Mouse (Mus musculus) embryonic facial prominence, embryonic 13.5 days (tissue): ENCODE results near the gene Cdca5. TPM values are rescaled to one million over a fixed set of nuclear protein-coding genes. Genes with fewer than 3 reads are reported as not detected.

ENCODE experiments used
- ATAC-seq: fragments of 200-750 bp; cut with Nextera tagmentation; 2 replicates; pipeline ENCODE4 v1.8.0; 2017; ENCODE audit warnings: low read depth; ENCODE audit not compliant: insufficient number of reproducible peaks, insufficient read depth, low FRiP score, low TSS enrichment
- H3K27ac ChIP-seq: fragments of 300-500 bp; sonication (generic); 2 replicates; pipeline ENCODE4 v1.5.1; 2015; ENCODE audit warnings: moderate library complexity, mild to moderate bottlenecking, inconsistent platforms
- H3K27me3 ChIP-seq: fragments of 300-500 bp; sonication (generic); 2 replicates; pipeline ENCODE4 v1.6.1; 2015; ENCODE audit warnings: mild to moderate bottlenecking, inconsistent platforms
- H3K36me3 ChIP-seq: fragments of 300-500 bp; sonication (generic); 2 replicates; pipeline ENCODE4 v1.6.1; 2015; ENCODE audit warnings: mild to moderate bottlenecking, inconsistent platforms
- H3K4me1 ChIP-seq: fragments of 300-500 bp; sonication (generic); 2 replicates; pipeline ENCODE4 v1.6.1; 2015; ENCODE audit warnings: inconsistent platforms
- H3K4me2 ChIP-seq: fragments of 300-500 bp; sonication (generic); 2 replicates; pipeline ENCODE4 v1.6.1; 2015; ENCODE audit warnings: moderate library complexity, mild to moderate bottlenecking, inconsistent platforms
- H3K4me3 ChIP-seq: fragments of 300-500 bp; sonication (generic); 2 replicates; pipeline ENCODE4 v1.5.1; 2015; ENCODE audit warnings: mild to moderate bottlenecking, inconsistent platforms
- H3K9ac ChIP-seq: fragments of 300-500 bp; sonication (generic); 2 replicates; pipeline ENCODE4 v1.6.1; 2015; ENCODE audit warnings: mild to moderate bottlenecking, inconsistent platforms
- H3K9me3 ChIP-seq: fragments of 300-500 bp; sonication (generic); 2 replicates; pipeline ENCODE4 v1.6.1; 2016; ENCODE audit warnings: inconsistent platforms
- WGBS: fragments of 180-500 bp; shearing (Covaris S2); methylation state at CpG from one replicate; pipeline ENCODE4 v1.1.7; 2015; ENCODE audit warnings: mixed read lengths; 5-methylcytosine and 5-hydroxymethylcytosine counted together
- polyA plus RNA-seq: library from polyadenylated mRNA; unstranded; fragments of >200 nt; fragmentation: Nextera tagmentation; extraction: Ambion mirVana; gene quantifications from 2 replicates; pipeline ENCODE4 v1.2.1, GENCODE M21; 2015

The Cdca5 gene
- polyA plus RNA-seq, 1 experiment from 2014 or later, result 39.6 TPM

DNA sequence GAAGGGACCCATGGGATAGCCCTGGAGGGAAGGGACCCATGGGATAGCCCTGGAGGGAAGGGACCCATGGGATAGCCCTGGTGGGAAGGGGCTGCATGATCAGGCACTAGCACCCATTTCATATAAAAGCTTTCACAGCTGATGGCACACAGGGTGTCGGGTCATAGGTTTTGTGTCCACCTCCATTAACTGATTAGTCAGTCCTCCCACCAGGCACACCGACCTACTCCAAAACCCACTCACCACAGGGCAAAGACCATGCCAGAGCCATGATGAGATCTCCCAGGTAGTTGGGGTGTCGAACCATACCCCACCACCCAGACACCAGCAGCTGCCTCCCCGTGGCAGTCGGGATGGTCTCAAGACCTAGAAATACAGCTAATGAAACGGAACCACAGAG lies 21.7 kb upstream of the Cdca5 start:
- Histone ChIP-seq H3K9ac (no peak overlapping the region), H3K27me3 (no peaks in the 10 kb centered on the region), H3K36me3 (peaks cover 13% of the 10 kb centered on the region), H3K4me3 (peak overlapping the region; percentile 90; the same call in 1 of the 2 replicates), H3K4me1 (peaks cover 44% of the 10 kb centered on the region), H3K9me3 (no peaks in the 10 kb centered on the region), H3K27ac (no peak overlapping the region), H3K4me2 (peak overlapping the region; percentile 100; the same call in 1 of the 2 replicates)
- 94% methylated on average over 6 of the region's 6 CpGs for WGBS
- ATAC-seq, result no peak

DNA sequence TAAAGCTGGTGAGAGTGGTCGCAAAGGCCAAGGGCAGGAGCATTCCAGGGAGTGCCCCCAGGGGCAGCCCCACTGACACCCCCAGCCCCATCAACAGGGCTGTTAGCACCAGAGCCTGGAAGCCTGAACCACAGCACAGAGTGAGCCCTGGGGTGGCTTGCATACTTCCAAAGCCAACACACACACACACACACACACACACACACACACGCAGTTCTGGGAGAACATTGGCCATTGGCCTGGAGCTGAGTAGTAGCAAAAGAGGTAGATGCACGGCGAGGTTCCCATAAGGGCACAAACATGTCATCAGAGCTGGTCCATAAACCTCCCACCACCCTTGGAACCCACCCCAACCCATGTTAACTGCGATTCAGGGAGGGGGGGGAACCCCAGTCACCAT lies 18.2 kb upstream of the Cdca5 start:
- Histone ChIP-seq H3K9me3 (no peaks in the 10 kb centered on the region), H3K4me1 (peaks cover 35% of the 10 kb centered on the region), H3K36me3 (peaks cover 31% of the 10 kb centered on the region), H3K9ac (peak overlapping the region; percentile 75), H3K4me2 (peak overlapping the region; percentile 96), H3K27me3 (no peaks in the 10 kb centered on the region), H3K27ac (peak overlapping the region; percentile 86), H3K4me3 (peak overlapping the region; percentile 53)
- no peak for ATAC-seq
- 46% methylated on average over 5 of the region's 5 CpGs for WGBS

DNA sequence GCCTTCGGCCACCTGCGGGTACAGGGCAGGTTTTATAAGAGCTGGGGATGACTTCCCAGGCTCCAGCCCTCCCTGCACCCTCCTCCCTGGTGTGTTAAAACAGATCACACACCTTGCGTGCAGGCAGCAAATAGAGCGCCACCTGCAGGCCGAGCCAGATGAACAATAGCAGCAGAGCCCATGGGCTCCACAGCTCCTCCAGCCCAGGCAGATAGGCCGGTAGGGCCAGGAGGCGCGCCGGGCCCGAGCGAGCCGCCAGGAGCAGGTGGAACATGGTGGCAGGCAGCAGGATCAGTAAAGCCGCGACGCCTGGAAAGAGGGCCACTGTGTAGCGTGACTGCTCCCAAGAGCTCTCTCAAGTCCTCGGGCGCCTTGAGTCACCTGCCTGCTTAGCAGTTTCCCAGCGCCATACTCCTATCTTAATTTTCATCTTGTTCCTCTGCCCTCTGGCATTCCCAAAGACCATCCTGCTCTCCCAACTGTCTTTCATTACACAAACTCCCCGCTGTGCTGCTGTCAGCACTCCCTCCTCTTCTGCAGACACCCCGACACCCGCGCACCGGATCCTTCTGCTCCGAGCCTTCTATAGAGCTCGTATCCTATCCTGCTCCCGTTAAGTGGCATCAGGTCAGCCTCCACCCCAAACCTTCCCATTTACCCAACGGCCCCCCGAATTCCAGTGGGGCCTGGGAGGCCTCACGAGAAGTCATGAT lies 17.6 kb upstream of the Cdca5 start:
- Histone ChIP-seq H3K9ac (peak overlapping the region; percentile 75), H3K4me1 (peaks cover 30% of the 10 kb centered on the region), H3K4me3 (peak overlapping the region; percentile 53), H3K27me3 (no peaks in the 10 kb centered on the region), H3K27ac (peak overlapping the region; percentile 86), H3K4me2 (peak overlapping the region; percentile 96), H3K9me3 (no peaks in the 10 kb centered on the region), H3K36me3 (peaks cover 34% of the 10 kb centered on the region)
- WGBS, result 1% methylated on average over 30 of the region's 30 CpGs
- ATAC-seq, result peak; percentile 23; the same call in 1 of the 2 replicates

DNA sequence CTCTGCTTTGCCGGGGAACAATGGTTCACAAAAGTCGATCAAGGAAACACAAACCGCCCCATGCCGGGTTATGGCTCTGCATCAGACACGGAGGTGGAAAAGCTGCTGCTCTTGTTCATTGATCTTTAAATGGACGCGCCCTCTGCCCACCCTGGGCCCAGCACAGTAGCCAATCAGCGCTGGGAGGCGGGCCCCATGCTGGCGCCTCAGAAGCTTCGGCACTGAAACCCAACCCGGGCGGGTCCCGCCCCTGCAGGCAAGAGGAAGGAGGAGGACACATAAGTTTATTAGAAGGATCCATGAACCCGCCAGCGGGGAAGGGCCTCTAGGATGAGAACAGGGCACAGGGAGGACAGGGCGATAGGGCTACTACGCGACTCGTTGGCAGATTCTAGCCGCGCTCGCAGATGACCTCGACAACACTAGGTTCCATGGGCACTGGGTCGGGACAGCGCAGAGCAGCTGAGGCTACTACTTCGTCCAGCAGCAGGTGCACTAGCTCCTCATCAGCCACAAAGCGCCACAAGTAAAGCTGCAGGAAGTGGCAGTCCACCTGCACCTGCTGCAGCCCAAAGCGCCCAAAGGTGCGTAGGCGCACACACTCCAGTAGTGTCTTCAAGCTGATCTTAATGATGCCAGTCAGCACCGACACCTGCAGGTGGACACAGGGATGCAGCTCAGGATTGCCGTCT lies 16.9 kb upstream of the Cdca5 start, which contains the start of gene Tm7sf2:
TSS of gene Tm7sf2 (minus strand) at position 650 of the 692 bp plus-strand sequence.
- 11% methylated on average over 33 of the region's 33 CpGs for WGBS
- H3K4me2 ChIP-seq, result peak within 1 kb of the TSS; percentile 96
- peaks cover 23% of the 10 kb centered on the region for H3K4me1 ChIP-seq
- peak within 1 kb of the TSS; percentile 75 for H3K9ac ChIP-seq
- peak within 1 kb of the TSS; percentile 53 for H3K4me3 ChIP-seq
- no peaks in the 10 kb centered on the region for H3K9me3 ChIP-seq
- peak; percentile 88 for ATAC-seq
- H3K27ac ChIP-seq, result peak within 1 kb of the TSS; percentile 86
- H3K27me3 ChIP-seq, result no peaks in the 10 kb centered on the region
- H3K36me3 ChIP-seq, result peaks cover 39% of the 10 kb centered on the region

DNA sequence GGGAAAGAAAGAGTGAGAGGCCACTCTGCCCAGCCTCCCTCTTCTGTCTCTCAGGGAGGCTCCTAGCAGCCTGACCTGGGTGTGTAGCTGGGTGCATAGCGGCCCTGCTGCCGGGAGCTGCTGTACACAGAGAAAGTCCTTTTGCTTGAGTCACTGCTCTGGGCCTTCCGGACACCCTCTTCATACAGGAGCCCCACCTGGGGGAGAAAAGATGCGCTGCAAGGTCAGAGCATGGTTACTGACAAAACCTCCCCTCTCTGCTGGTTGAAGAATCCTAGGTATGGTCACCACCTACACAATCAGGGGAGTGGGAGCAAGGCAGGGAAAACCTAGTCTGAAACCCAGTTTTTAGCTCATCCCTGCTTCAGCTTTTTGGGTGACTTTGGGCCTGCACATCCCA lies 15.8 kb upstream of the Cdca5 start:
- 86% methylated on average over 4 of the region's 4 CpGs for WGBS
- H3K4me2 ChIP-seq, result no peak overlapping the region
- no peak overlapping the region for H3K9ac ChIP-seq
- H3K4me3 ChIP-seq, result no peak overlapping the region
- peaks cover 22% of the 10 kb centered on the region for H3K4me1 ChIP-seq
- H3K27ac ChIP-seq, result no peak overlapping the region
- no peaks in the 10 kb centered on the region for H3K27me3 ChIP-seq
- no peaks in the 10 kb centered on the region for H3K9me3 ChIP-seq
- no peak for ATAC-seq
- H3K36me3 ChIP-seq, result peaks cover 49% of the 10 kb centered on the region

DNA sequence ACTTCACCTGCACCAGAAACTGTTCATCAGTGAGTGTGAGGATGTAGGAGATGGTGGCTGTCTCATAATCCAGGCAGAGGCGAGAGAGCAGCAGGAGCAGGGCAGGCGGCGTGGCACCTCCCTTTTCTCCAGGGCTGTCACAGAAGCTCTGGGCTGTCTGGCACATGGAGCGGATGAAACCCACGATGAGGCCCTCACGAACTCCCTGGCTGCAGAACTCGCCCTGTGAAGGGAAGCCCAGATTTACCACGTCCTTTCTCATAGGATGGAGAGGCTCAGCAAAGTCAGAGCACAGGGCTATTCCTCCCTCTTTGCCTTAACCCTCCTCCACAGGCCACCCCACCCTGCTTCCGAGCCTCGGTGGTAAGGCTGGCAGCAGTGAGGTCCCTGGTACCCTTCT lies 14.9 kb upstream of the Cdca5 start:
- H3K27ac ChIP-seq, result no peak overlapping the region
- peaks cover 56% of the 10 kb centered on the region for H3K36me3 ChIP-seq
- no peak overlapping the region for H3K4me3 ChIP-seq
- no peaks in the 10 kb centered on the region for H3K9me3 ChIP-seq
- WGBS, result 93% methylated on average over 10 of the region's 10 CpGs
- no peak overlapping the region for H3K9ac ChIP-seq
- peaks cover 22% of the 10 kb centered on the region for H3K4me1 ChIP-seq
- no peak for ATAC-seq
- no peak overlapping the region for H3K4me2 ChIP-seq
- no peaks in the 10 kb centered on the region for H3K27me3 ChIP-seq

DNA sequence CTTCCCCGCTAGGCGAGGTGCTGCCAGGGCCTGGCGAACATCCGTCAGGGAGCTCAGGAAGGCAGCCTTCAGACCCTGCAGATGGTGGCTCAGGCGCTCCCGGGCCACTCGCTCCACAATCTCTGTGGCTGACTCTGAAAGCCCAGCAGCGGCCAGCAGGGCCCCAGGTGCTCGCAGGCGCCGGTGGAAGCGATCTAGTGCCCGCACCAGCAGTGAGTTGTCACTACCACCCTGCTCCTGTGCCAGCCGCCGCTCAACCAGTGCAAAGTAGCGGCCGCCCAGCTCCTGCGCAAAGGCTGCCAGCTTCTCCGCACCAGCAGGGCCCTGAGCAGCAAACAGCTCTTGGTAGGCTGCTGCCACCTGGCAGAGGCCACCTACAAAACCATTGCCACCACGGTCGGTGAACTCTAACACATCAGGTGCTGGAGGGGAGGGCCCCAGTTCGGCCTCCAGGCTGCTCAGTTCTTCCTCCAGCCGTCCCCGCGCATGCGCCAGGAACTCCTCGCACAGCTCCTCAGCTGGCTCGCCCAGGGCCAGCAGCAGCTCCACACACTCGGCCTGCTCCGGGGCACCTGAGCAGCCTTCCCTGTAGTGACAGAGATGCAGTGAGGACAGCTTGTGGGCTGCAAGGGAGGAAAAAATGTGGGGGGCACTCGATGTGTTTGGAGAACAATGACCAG lies 14.1 kb upstream of the Cdca5 start:
- no peaks in the 10 kb centered on the region for H3K9me3 ChIP-seq
- WGBS, result 91% methylated on average over 31 of the region's 31 CpGs
- H3K27me3 ChIP-seq, result no peaks in the 10 kb centered on the region
- no peak for ATAC-seq
- no peak overlapping the region for H3K4me3 ChIP-seq
- H3K4me2 ChIP-seq, result no peak overlapping the region
- H3K9ac ChIP-seq, result no peak overlapping the region
- H3K36me3 ChIP-seq, result peaks cover 61% of the 10 kb centered on the region
- no peak overlapping the region for H3K27ac ChIP-seq
- peaks cover 28% of the 10 kb centered on the region for H3K4me1 ChIP-seq

DNA sequence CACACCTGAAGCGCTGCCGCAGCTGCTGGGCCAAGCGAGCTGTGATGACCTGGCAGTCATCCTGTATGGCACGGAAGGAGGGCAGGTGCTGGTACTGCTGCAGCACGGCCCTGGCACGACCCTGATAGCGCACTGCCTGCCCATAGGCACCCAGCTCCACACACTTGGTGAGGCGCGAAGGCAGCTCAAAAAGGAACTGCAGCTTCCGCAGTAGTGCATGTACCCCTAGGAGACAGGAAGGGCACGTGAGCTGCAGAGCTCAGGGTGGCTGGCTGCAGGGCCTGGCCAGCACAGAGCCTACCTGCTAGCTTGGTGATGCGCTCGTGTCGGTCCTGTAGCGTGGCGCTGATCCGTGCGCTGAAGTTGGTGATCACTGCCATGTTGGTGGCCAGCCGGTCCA lies 13.5 kb upstream of the Cdca5 start:
- no peak overlapping the region for H3K27ac ChIP-seq
- no peak overlapping the region for H3K9ac ChIP-seq
- ATAC-seq, result no peak
- H3K4me3 ChIP-seq, result no peak overlapping the region
- no peaks in the 10 kb centered on the region for H3K9me3 ChIP-seq
- H3K4me1 ChIP-seq, result peaks cover 30% of the 10 kb centered on the region
- peaks cover 61% of the 10 kb centered on the region for H3K36me3 ChIP-seq
- no peaks in the 10 kb centered on the region for H3K27me3 ChIP-seq
- H3K4me2 ChIP-seq, result no peak overlapping the region
- WGBS, result 93% methylated on average over 19 of the region's 19 CpGs

DNA sequence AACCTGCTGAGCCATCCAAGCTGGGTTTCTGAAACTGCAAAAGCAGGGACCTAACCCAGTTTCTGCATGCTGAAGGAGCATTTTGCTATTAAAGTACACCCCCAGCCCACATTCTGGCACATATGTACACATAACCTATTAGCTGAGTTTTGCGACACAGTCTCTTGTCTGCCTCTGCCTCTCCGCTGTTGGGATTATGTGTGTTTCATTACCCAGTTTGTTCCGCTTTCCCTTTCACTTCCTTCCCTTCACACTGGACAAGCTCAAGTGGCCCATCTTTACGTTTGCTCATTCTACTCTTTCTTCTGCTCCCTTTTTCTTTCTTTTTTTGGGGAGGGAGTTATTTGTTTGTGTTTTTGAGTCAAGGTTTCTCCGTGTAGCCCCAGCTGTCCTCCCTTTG lies 10.9 kb upstream of the Cdca5 start:
- ATAC-seq, result no peak
- H3K9me3 ChIP-seq, result no peaks in the 10 kb centered on the region
- H3K4me2 ChIP-seq, result no peak overlapping the region
- no peak overlapping the region for H3K27ac ChIP-seq
- H3K4me3 ChIP-seq, result no peak overlapping the region
- peaks cover 57% of the 10 kb centered on the region for H3K36me3 ChIP-seq
- H3K4me1 ChIP-seq, result peaks cover 17% of the 10 kb centered on the region
- H3K27me3 ChIP-seq, result no peaks in the 10 kb centered on the region
- 84% methylated on average over 5 of the region's 5 CpGs for WGBS
- H3K9ac ChIP-seq, result no peak overlapping the region

DNA sequence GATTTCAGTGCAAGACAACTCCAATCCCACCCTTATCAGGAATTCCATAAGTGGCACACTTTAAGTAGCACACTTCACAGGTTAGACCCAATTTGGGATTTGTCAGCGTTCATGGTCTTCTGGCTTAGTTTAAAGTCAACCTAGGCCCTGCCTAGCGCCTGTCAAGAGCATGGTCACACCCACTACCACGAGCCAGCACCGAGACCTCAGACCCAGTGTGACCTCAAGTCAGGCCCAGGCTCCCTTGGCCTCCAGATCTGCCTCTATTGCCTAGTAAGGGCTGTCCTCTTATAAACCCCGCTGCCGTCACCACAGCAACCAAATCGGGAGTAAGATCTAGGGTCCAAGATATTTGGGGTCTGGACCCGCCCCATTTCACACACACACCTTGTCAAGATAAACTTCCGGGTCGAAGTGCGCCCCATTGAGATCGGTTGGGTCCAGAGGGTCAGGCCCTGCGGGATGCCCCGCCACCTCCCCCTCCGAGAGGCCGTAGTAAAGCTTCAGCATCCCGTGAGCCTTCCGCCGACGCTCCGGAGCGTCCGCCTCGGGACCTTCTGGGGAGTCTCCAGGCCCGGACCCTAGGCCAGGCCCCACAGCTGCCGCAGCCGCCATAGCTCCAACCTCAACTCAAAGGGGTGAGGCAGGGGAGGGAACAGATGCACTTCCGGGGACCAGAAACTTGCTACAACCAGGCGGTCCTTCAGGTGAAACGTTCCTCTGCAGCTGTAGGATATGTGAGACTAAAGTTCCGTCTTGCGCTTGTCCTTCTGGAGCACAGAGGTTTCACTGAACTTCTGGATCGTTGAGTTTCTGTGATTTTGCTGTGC lies 8.0 kb upstream of the Cdca5 start, which contains the start of gene Vps51:
TSS of gene Vps51 (minus strand) at position 668 of the 830 bp plus-strand sequence.
- peaks cover 17% of the 10 kb centered on the region for H3K4me1 ChIP-seq
- peaks cover 52% of the 10 kb centered on the region for H3K36me3 ChIP-seq
- peak; percentile 74 for ATAC-seq
- WGBS, result under 1% methylated on average over 33 of the region's 33 CpGs
- H3K9ac ChIP-seq, result peak within 1 kb of the TSS; percentile 88
- H3K4me3 ChIP-seq, result peak within 1 kb of the TSS; percentile 83
- peak within 1 kb of the TSS; percentile 88 for H3K27ac ChIP-seq
- H3K9me3 ChIP-seq, result no peaks in the 10 kb centered on the region
- H3K27me3 ChIP-seq, result no peaks in the 10 kb centered on the region
- peak within 1 kb of the TSS; percentile 89 for H3K4me2 ChIP-seq

DNA sequence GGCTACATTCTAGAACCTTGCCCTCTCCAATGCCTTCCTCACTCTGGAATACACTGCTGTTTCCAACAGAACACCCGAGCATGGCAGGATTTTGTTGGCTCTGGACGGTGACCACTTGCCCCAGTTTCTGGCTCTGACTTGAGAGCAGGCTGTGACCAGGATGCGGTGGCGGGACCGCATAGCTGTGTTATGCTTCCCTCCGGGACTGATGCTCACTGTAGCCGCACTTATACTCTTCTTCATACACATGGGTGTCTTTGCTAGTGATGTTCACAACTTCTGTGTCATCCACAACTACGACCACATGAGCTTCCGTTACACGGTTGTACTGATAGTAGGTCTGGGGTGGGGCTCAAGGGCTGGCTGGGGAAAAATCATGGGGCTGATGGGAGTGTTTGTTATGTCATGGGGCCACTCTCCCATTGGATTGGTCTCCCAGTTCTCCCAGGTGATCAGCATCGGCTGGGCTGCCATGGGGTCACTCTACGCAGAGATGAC lies 4.8 kb upstream of the Cdca5 start, which contains the start of gene Tmem262:
TSS of gene Tmem262 (plus strand) at position 51 of the 498 bp plus-strand sequence.
- ATAC-seq, result no peak
- no peak within 1 kb of the TSS for H3K9ac ChIP-seq
- no peaks in the 10 kb centered on the region for H3K27me3 ChIP-seq
- no peak within 1 kb of the TSS for H3K27ac ChIP-seq
- peaks cover 28% of the 10 kb centered on the region for H3K4me1 ChIP-seq
- H3K9me3 ChIP-seq, result no peaks in the 10 kb centered on the region
- H3K36me3 ChIP-seq, result peaks cover 38% of the 10 kb centered on the region
- no peak within 1 kb of the TSS for H3K4me3 ChIP-seq
- 92% methylated on average over 12 of the region's 12 CpGs for WGBS
- no peak within 1 kb of the TSS for H3K4me2 ChIP-seq
